Mouse (Mus musculus) liver, adult 2 months (tissue): Measurements from ENCODE around the gene Vmn1r188.
A peak's percentile ranks its signal among the peaks of the same experiment; 100 is the strongest.
"Not testable (repeated sequence)": the region's sequence is repeated elsewhere in the genome, so short reads cannot be mapped to it uniquely, and the experiment has no call there.

Experiments used
- CTCF ChIP-seq: fragments of 200-500 bp; IDR thresholded peaks from 2 replicates; pipeline ENCODE4 v1.5.1; 2011; ENCODE audit warnings: low read depth, low read length, control low read depth
- POLR2A ChIP-seq: fragments of 200-500 bp; IDR thresholded peaks from 2 replicates; pipeline ENCODE4 v1.6.1; 2011; ENCODE audit warnings: low read length, control low read depth; ENCODE audit not compliant: insufficient read depth; ENCODE audit errors: extremely low read depth

DNA sequence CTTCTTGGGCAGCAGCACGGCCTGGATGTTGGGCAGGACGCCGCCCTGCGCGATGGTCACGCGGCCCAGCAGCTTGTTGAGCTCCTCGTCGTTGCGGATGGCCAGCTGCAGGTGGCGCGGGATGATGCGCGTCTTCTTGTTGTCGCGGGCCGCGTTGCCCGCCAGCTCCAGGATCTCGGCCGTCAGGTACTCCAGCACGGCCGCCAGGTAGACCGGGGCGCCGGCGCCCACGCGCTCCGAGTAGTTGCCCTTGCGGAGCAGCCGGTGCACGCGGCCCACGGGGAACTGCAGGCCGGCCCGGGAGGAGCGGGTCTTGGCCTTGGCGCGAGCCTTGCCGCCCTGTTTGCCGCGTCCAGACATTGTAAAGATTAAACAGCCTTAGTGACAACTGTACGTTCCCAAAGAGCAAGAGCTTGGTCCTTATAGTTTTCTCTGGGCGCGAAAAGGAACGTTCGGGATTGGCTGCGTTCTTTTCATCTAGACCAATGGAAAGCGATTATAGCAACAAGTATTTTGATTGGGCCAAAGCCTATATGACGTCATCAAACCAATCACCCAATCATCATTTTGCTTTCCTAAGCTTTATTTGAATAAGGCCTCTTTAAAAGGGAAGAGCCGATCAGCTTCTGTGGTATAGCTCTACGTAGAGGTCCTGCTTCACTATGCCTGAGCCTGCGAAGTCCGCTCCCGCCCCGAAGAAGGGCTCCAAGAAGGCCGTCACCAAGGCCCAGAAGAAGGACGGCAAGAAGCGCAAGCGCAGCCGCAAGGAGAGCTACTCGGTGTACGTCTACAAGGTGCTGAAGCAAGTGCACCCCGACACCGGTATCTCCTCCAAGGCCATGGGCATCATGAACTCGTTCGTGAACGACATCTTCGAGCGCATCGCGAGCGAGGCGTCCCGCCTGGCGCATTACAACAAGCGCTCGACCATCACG is 41.4 kb upstream of the Vmn1r188 start, which contains the start of the genes Hist1h2ag and Hist1h2bj:
- TF ChIP-seq POLR2A: peak; percentile 42; the same call in 1 of the 2 replicates
- TF ChIP-seq CTCF: not testable (repeated sequence)
